Mouse (Mus musculus): Measurements from ENCODE around the gene Snapc3.

GRCm38 (mm10) chr4:83485735-83486116 is 68.2 kb downstream of the Snapc3 start:
- TF ChIP-seq POLR2A (IDR thresholded peaks at IDR 0.05; ENCODE audit: insufficient read depth, low read depth, low read length) (no peak), CTCF (IDR thresholded peaks at IDR 0.05) (peak; percentile 80), EP300 (IDR thresholded peaks at IDR 0.05; ENCODE audit: insufficient read depth, low read depth, low read length) (0 out of 2 replicates have a peak, but pooled peaks have one; percentile 20)
